In genomic region chr11:5852314-5852713, GRCm38 (mm10) we compare ENCODE assay signal across 24 mouse cellular contexts. TPM values are rescaled to one million over a fixed set of nuclear protein-coding genes. Genes with fewer than 3 reads are reported as not detected.
A peak's percentile ranks its signal among the peaks of the same experiment; 100 is the strongest.
DNase-seq lines count a peak whose midpoint lies in the region; ATAC-seq and TF ChIP-seq lines count a peak whose summit lies in the region.
"Had no signal": no experiment of that assay in that cellular context is flagged by ENCODE, and none has a peak within 500 bp of the region (broad histone marks: within the 10 kb centered on the region; RNA-seq: fewer than 3 reads in every experiment).

No protein-coding gene starts in this region.

- H3K27me3 ChIP-seq in kidney, embryonic 15.5 days = no peaks in the 10 kb centered on the region
- H3K27me3 ChIP-seq in forebrain, embryonic 13.5 days = no peaks in the 10 kb centered on the region
- H3K27me3 ChIP-seq: hindbrain, embryonic 12.5 days; midbrain, embryonic 15.5 days; neural tube, embryonic 13.5 days; Patski had no signal

- peak overlapping the region; percentile 83 for H3K27ac ChIP-seq in gastrocnemius, adult 2 months
- H3K27ac ChIP-seq in kidney, embryonic 15.5 days = peak overlapping the region; percentile 60
- no peak overlapping the region for H3K27ac ChIP-seq in forebrain, embryonic 13.5 days
- H3K27ac ChIP-seq: hindbrain, embryonic 12.5 days; macrophage; midbrain, embryonic 15.5 days; neural tube, embryonic 13.5 days had no signal

- H3K9ac ChIP-seq in kidney, embryonic 15.5 days = no peak overlapping the region
- H3K9ac ChIP-seq in forebrain, embryonic 13.5 days = no peak overlapping the region
- H3K9ac ChIP-seq: hindbrain, embryonic 12.5 days; liver, postnatal 0 days; midbrain, embryonic 15.5 days; neural tube, embryonic 13.5 days had no signal

- peak; percentile 83 for DNase-seq in gastrocnemius, adult 2 months
- DNase-seq in gastrocnemius, postnatal 4 days (ENCODE audit: low spot score in 2 of 2) = no peak
- no peak for DNase-seq in kidney, adult 11 months
- DNase-seq in 3T3-L1 (ENCODE audit: low read depth, low spot score) = peak; percentile 41
- peak; percentile 48 for DNase-seq in kidney, postnatal 14 days
- DNase-seq: adrenal gland, postnatal 36 days; cerebellum, adult 9-10 months; liver, postnatal 0 days; right cerebral cortex, postnatal 4 days; thymus, adult 18-20 months had no signal

- H3K4me1 ChIP-seq in kidney, embryonic 15.5 days = peaks cover 36% of the 10 kb centered on the region
- peaks cover 14% of the 10 kb centered on the region for H3K4me1 ChIP-seq in forebrain, embryonic 13.5 days
- H3K4me1 ChIP-seq: midbrain, embryonic 15.5 days; neural tube, embryonic 13.5 days had no signal

- intact Hi-C loops in gastrocnemius, adult 2 months (cut with DNase I) = no loop called here

- 19% methylated on average over 1 of the region's 1 CpGs for WGBS in kidney, embryonic 15.5 days
- WGBS in forebrain, embryonic 13.5 days = 50% methylated on average over 1 of the region's 1 CpGs

- TF ChIP-seq CTCF in gastrocnemius, adult 2 months (IDR thresholded peaks at IDR 0.05) = no peak

- H3K4me3 ChIP-seq in gastrocnemius, adult 2 months = no peak overlapping the region
- no peak overlapping the region for H3K4me3 ChIP-seq in kidney, embryonic 15.5 days (replicated peaks)
- H3K4me3 ChIP-seq in forebrain, embryonic 13.5 days = no peak overlapping the region
- H3K4me3 ChIP-seq: hindbrain, embryonic 12.5 days; midbrain, embryonic 15.5 days; neural tube, embryonic 13.5 days had no signal

- H3K36me3 ChIP-seq in kidney, embryonic 15.5 days = no peaks in the 10 kb centered on the region
- no peaks in the 10 kb centered on the region for H3K36me3 ChIP-seq in forebrain, embryonic 13.5 days (ENCODE audit: poor library complexity, severe bottlenecking)
- H3K36me3 ChIP-seq: hindbrain, embryonic 12.5 days; midbrain, embryonic 15.5 days; neural tube, embryonic 13.5 days had no signal

- ATAC-seq in kidney, embryonic 15.5 days (replicated peaks; ENCODE audit: low FRiP score) = peak; percentile 62
- ATAC-seq in forebrain, embryonic 13.5 days = no peak
- ATAC-seq: intestine, postnatal 0 days; liver, postnatal 0 days; lung, postnatal 0 days; midbrain, embryonic 15.5 days; Patski had no signal

- no peaks in the 10 kb centered on the region for H3K9me3 ChIP-seq in kidney, embryonic 15.5 days (replicated peaks)
- no peaks in the 10 kb centered on the region for H3K9me3 ChIP-seq in forebrain, embryonic 13.5 days (replicated peaks)
- H3K9me3 ChIP-seq: hindbrain, embryonic 12.5 days; midbrain, embryonic 15.5 days; neural tube, embryonic 13.5 days had no signal

- no peak overlapping the region for H3K4me2 ChIP-seq in kidney, embryonic 15.5 days
- H3K4me2 ChIP-seq in forebrain, embryonic 13.5 days = no peak overlapping the region
- H3K4me2 ChIP-seq: hindbrain, embryonic 12.5 days; liver, embryonic 11.5 days; midbrain, embryonic 15.5 days; neural tube, embryonic 13.5 days had no signal

RNA-seq across cellular contexts. Expression of gene Aebp1, which starts 9.4 kb away (rescaled TPM):
- total RNA-seq in gastrocnemius, adult 2 months (2021) = 10 to 100 TPM; 52.8 to 72.3 TPM
- 10 to 100 TPM; 60.9 to 68.2 TPM for total RNA-seq in gastrocnemius, postnatal 4 days (2021)
- 39.0 and 52.1 TPM in 2 replicates for polyA plus RNA-seq in kidney, embryonic 15.5 days (2015; fragmentation: Nextera tagmentation; extraction: Ambion mirVana)
- 5.5 and 6.0 TPM in 2 replicates for polyA plus RNA-seq in forebrain, embryonic 13.5 days (2015; fragmentation: Nextera tagmentation; extraction: Ambion mirVana)

RNA-seq across cellular contexts. Expression of gene Polm, which starts 14.5 kb away (rescaled TPM):
- 1 to 10 TPM; 1.7 to 3.1 TPM for total RNA-seq in gastrocnemius, adult 2 months (2021)
- total RNA-seq in gastrocnemius, postnatal 4 days (2021) = 1 to 10 TPM; 8.4 to 8.9 TPM
- polyA plus RNA-seq in kidney, embryonic 15.5 days (2015; fragmentation: Nextera tagmentation; extraction: Ambion mirVana) = 9.2 and 9.9 TPM in 2 replicates
- polyA plus RNA-seq in forebrain, embryonic 13.5 days (2015; fragmentation: Nextera tagmentation; extraction: Ambion mirVana) = 7.6 and 7.8 TPM in 2 replicates

RNA-seq across cellular contexts. Expression of gene Pold2, which starts 25.8 kb away (rescaled TPM):
- total RNA-seq in gastrocnemius, adult 2 months (2021) = 10 to 100 TPM; 39.7 to 48.5 TPM
- total RNA-seq in gastrocnemius, postnatal 4 days (2021) = 10 to 100 TPM; 54.1 to 61.3 TPM
- polyA plus RNA-seq in kidney, embryonic 15.5 days (2015; fragmentation: Nextera tagmentation; extraction: Ambion mirVana) = 133 and 141 TPM in 2 replicates
- 100 and 102 TPM in 2 replicates for polyA plus RNA-seq in forebrain, embryonic 13.5 days (2015; fragmentation: Nextera tagmentation; extraction: Ambion mirVana)

RNA-seq across cellular contexts. Expression of gene Myl7, which starts 46.3 kb away (rescaled TPM):
- total RNA-seq in gastrocnemius, adult 2 months (2021) = not detected
- not detected for total RNA-seq in gastrocnemius, postnatal 4 days (2021)
- 3.9 and 5.8 TPM in 2 replicates for polyA plus RNA-seq in kidney, embryonic 15.5 days (2015; fragmentation: Nextera tagmentation; extraction: Ambion mirVana)
- 1.5 TPM in 1 of 2 replicates, not detected in the other for polyA plus RNA-seq in forebrain, embryonic 13.5 days (2015; fragmentation: Nextera tagmentation; extraction: Ambion mirVana)
- total RNA-seq: adrenal gland, adult 18-20 months; adrenal gland, postnatal 36 days; gastrocnemius, postnatal 36 days; layer of hippocampus, adult 18-20 months; layer of hippocampus, postnatal 25 days had no signal
- polyA plus RNA-seq: macrophage; midbrain, embryonic 15.5 days; Patski had no signal

RNA-seq across cellular contexts. Expression of gene Pgam2, which starts 48.8 kb away (rescaled TPM):
- 1,000 to 10,000 TPM; 2,835 to 2,943 TPM for total RNA-seq in gastrocnemius, adult 2 months (2021)
- 1,000 to 10,000 TPM; 1,561 to 1,711 TPM for total RNA-seq in gastrocnemius, postnatal 4 days (2021)
- polyA plus RNA-seq in kidney, embryonic 15.5 days (2015; fragmentation: Nextera tagmentation; extraction: Ambion mirVana) = 22.7 and 37.9 TPM in 2 replicates
- 1.2 and 3.1 TPM in 2 replicates for polyA plus RNA-seq in forebrain, embryonic 13.5 days (2015; fragmentation: Nextera tagmentation; extraction: Ambion mirVana)
- total RNA-seq: adrenal gland, postnatal 36 days had no signal
- polyA plus RNA-seq: macrophage had no signal

Comparison
In these comparisons a context has a peak if more than half of its experiments do, and no peak if none do; other contexts are left out.
1. DNase-seq: peak in gastrocnemius, adult 2 months (single experiment), 3T3-L1 (single experiment) and kidney, postnatal 14 days (single experiment); none in gastrocnemius, postnatal 4 days (0 of 2) and kidney, adult 11 months (single experiment).